Mouse (Mus musculus) thymus, adult 2 months (tissue): ENCODE data around the gene Smad3. TPM values are rescaled to one million over a fixed set of nuclear protein-coding genes. Genes with fewer than 3 reads are reported as not detected.

Source experiments
- DNase-seq: peaks from one replicate; pipeline ENCODE4 v3.0.0; 2021
- H3K27ac ChIP-seq: fragments of 200-500 bp; 2 replicates; pipeline ENCODE4 v1.5.1; 2012; ENCODE audit warnings: low read length, control low read depth; ENCODE audit not compliant: control insufficient read depth, insufficient read depth
- H3K27me3 ChIP-seq: fragments of 200-500 bp; 2 replicates; pipeline ENCODE4 v1.6.1; 2012; ENCODE audit warnings: mild to moderate bottlenecking, low read length, moderate library complexity, mixed read lengths; ENCODE audit not compliant: control insufficient read depth, insufficient read depth
- H3K36me3 ChIP-seq: fragments of 200-500 bp; 2 replicates; pipeline ENCODE4 v1.6.1; 2012; ENCODE audit warnings: mild to moderate bottlenecking, low read length, moderate library complexity; ENCODE audit not compliant: control insufficient read depth, insufficient read depth
- H3K4me1 ChIP-seq: fragments of 200-500 bp; replicated peaks from 2 replicates; pipeline ENCODE4 v1.6.1; 2012; ENCODE audit warnings: low read length; ENCODE audit not compliant: control insufficient read depth, insufficient read depth
- H3K4me3 ChIP-seq: fragments of 200-500 bp; 2 replicates; pipeline ENCODE4 v1.5.1; 2012; ENCODE audit warnings: mild to moderate bottlenecking, low read length, control low read depth, moderate library complexity; ENCODE audit not compliant: control insufficient read depth, insufficient read depth
- CTCF ChIP-seq: fragments of 200-500 bp; IDR thresholded peaks from 2 replicates; pipeline ENCODE4 v1.5.1; 2012; ENCODE audit warnings: mild to moderate bottlenecking, control low read depth, low read length, moderate library complexity, borderline replicate concordance; ENCODE audit not compliant: control insufficient read depth, poor library complexity, insufficient read depth; ENCODE audit errors: extremely low read depth
- POLR2A ChIP-seq: fragments of 200-500 bp; IDR thresholded peaks from 2 replicates; pipeline ENCODE4 v1.6.1; 2012; ENCODE audit warnings: mild to moderate bottlenecking, low read length, control low read depth, moderate library complexity; ENCODE audit not compliant: control insufficient read depth, poor library complexity, insufficient read depth; ENCODE audit errors: extremely low read depth
- WGBS: fragments of 180-500 bp; shearing (Covaris S2); methylation state at CpG from one replicate; pipeline ENCODE4 v1.1.7; 2018; 5-methylcytosine and 5-hydroxymethylcytosine counted together
- polyA plus RNA-seq: library from polyadenylated mRNA; depleted of rRNA; stranded (reverse); fragments of >200 nt; gene quantifications from 2 replicates; pipeline ENCODE4 v1.2.3, GENCODE M21; 2012

The Smad3 gene
- polyA plus RNA-seq, 1 experiment = 63.4 TPM

DNA sequence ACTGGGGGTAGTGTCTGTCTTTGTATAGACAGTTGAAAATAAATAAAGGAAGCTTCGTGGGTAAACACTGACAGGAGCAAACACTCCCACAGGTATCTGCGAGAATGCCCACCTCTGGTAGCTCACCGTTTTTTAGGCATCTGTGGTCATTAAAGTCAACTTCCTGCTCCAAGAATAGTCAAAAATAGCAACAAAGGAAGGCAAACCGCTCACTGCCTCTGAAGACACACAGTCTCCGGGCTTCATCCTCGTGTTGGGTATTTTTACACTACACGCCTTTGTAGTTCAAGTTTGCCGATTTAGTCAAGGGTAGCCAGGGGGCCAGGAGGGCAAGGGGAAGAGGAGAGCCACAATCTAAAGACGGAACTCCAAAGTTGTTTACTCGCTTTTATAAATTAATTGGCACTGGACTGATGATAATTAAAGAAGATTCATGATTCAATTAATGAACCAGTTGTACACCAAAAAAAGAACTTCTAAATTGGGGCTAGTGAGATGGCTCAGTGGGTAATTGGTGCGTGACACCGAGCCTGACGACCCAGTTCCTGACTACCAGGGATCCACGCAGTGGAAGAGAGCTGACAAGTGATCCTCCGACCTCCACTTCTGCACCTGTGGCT lies 8.4 kb downstream of the Smad3 start:
- H3K27me3 ChIP-seq = no peaks in the 10 kb centered on the region
- 8% methylated on average over 15 of the region's 15 CpGs for WGBS
- H3K4me3 ChIP-seq = no peak overlapping the region
- peaks cover 60% of the 10 kb centered on the region for H3K4me1 ChIP-seq
- no peak for TF ChIP-seq POLR2A
- no peak for TF ChIP-seq CTCF
- no peaks in the 10 kb centered on the region for H3K36me3 ChIP-seq
- DNase-seq = no peak
- H3K27ac ChIP-seq = no peak overlapping the region

DNA sequence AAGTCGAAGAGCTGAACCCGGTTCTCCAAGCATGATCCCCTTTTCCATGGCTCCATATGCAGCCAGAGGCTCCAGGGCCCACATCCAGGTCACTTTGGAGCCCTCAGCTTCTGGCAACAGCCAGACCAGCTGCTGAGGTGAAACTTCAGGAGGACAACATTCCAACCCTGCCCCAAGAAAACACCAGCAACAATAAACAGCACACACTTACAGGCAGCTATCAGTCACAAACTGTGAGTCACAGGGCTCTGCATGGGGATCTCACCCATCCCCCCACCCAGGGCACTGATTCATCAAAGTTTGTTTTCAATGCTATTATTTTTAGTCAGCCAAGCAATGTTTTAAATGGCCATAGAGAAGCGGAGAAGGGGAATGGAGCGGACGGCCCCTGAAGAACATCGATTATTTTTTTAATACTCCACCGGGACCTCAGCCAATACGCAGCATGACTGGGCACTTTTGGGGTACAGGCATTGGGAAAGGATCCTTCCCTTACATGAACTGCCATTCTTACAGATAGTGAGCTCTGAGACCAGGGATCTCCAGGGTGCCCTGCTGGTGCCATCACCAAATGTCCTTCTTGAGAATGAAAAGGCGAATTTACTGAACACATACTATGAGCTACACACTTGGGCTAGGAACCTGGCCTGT lies 10.0 kb downstream of the Smad3 start:
- no peaks in the 10 kb centered on the region for H3K36me3 ChIP-seq
- H3K27ac ChIP-seq = no peak overlapping the region
- WGBS = 95% methylated on average over 9 of the region's 9 CpGs
- H3K4me1 ChIP-seq = peaks cover 58% of the 10 kb centered on the region
- H3K27me3 ChIP-seq = no peaks in the 10 kb centered on the region
- TF ChIP-seq POLR2A (no peak), CTCF (no peak)
- DNase-seq = no peak
- H3K4me3 ChIP-seq = no peak overlapping the region

DNA sequence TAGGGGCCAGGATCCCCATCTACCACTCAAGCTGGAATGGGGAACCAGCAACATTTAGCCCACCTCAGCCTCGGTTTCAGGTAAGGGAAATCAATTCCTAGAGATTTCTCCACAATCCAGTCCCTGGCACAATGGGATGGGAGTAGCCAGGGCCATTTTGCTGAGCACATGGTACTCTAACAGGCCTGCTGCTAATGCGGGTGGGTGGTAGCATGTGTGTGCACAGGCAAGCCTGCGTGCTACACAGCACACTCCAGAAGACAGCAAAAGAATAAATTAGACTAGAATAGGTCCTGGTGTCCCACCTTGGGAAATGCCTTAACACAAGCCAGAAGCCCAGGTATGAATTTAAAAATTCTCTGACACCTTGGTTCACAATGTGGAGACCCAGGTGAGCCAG lies 10.8 kb downstream of the Smad3 start:
- no peaks in the 10 kb centered on the region for H3K36me3 ChIP-seq
- no peak overlapping the region for H3K27ac ChIP-seq
- peaks cover 58% of the 10 kb centered on the region for H3K4me1 ChIP-seq
- no peak for DNase-seq
- WGBS = 98% methylated on average over 3 of the region's 3 CpGs
- no peaks in the 10 kb centered on the region for H3K27me3 ChIP-seq
- H3K4me3 ChIP-seq = no peak overlapping the region
- TF ChIP-seq CTCF (no peak), POLR2A (no peak)

DNA sequence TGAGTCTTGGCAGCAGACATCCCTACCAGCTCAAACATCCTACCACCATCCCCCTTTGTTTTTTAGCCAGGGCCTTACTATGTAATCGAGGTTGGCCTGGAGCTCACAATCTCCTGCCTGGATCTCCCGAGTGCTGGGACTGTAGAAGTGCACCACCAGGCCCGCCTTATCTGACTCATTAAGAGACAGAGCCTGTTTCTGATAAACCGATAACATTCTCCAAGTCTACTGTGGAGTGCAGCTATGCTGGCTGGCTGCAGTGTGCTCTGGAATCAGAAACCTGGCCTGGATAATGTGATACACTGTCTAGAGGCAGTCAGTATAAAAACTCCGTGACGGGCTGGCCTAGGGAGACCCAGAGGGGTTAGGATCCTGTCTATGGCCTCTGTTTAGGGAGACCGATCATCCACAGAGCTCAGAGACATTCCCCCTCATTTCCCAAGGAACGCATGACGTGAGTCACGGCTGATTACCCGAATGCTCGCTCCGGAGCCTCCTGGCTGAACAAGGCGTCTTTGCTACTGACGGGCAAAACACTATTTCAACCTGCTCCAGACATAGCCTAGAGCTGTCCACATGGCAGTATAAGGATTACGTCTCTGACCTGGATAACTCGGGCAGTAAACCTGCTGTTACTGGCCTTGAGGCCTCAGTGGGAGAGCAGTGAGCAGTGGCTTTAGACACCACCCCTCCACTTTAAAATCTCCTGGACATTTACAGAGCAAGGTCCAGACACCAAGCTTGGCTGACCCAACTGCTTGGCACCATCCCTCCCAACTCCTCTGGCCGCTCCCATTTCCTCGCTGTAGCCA lies 11.8 kb downstream of the Smad3 start:
- DNase-seq = no peak
- H3K27ac ChIP-seq = no peak overlapping the region
- H3K27me3 ChIP-seq = no peaks in the 10 kb centered on the region
- 92% methylated on average over 19 of the region's 19 CpGs for WGBS
- H3K36me3 ChIP-seq = no peaks in the 10 kb centered on the region
- no peak overlapping the region for H3K4me3 ChIP-seq
- no peak for TF ChIP-seq POLR2A
- TF ChIP-seq CTCF = no peak
- peaks cover 67% of the 10 kb centered on the region for H3K4me1 ChIP-seq

DNA sequence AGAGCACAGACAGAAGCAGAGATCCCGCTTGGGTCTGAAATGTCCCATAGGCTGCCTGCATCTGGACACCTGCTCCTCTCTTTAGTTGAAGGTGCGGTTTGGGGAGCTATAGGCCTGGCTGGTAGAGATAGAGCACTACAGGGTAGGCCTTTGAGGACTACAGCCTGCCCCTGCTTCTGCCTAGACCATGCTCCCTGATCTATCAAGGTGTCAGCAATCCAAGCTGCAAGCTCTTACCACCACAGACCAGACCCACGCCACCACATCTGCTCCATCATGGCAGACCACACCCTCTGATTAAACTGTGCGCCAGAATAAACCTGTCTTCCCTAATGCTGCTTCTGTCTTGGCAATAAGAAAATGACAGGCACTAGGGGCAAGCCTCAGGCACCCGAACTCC lies 13.2 kb downstream of the Smad3 start:
- no peak overlapping the region for H3K27ac ChIP-seq
- WGBS = 93% methylated on average over 5 of the region's 5 CpGs
- no peak overlapping the region for H3K4me3 ChIP-seq
- H3K27me3 ChIP-seq = no peaks in the 10 kb centered on the region
- TF ChIP-seq CTCF (no peak), POLR2A (no peak)
- peaks cover 70% of the 10 kb centered on the region for H3K4me1 ChIP-seq
- no peak for DNase-seq
- no peaks in the 10 kb centered on the region for H3K36me3 ChIP-seq

DNA sequence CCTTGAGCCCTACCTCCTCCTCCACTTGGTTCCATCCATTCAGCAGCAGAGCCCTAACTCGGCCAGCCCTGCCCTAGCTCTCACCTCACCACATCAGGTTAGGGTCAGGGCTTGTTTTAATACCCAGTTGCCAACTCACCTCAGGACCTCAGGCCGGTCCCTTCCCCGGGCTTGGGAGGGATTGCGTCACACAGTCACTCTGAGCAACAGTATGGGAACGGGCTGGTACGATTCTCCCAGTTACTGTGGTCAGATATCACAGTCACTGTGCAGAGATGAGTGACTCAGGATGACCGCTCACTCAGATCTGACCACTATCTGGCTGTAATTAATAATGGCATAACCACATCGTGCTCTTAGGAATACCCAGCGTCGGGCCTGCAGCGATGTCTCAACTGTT lies 14.0 kb downstream of the Smad3 start:
- Histone ChIP-seq H3K27ac (no peak overlapping the region), H3K4me1 (peaks cover 70% of the 10 kb centered on the region), H3K36me3 (no peaks in the 10 kb centered on the region), H3K4me3 (no peak overlapping the region), H3K27me3 (no peaks in the 10 kb centered on the region)
- TF ChIP-seq POLR2A = no peak
- TF ChIP-seq CTCF = no peak
- DNase-seq = no peak
- 95% methylated on average over 11 of the region's 11 CpGs for WGBS
